Comparison of ENCODE assay signal across 29 mouse cellular contexts in genomic region chr11:112916923-112917322, GRCm38 (mm10).
"Had no signal": no experiment of that assay in that cellular context is flagged by ENCODE, and none has a peak within 500 bp of the region (broad histone marks: within the 10 kb centered on the region; RNA-seq: fewer than 3 reads in every experiment).

No protein-coding gene starts in this region.

- ATAC-seq: forebrain, embryonic 13.5 days; forebrain, embryonic 14.5 days; forebrain, embryonic 15.5 days; forebrain, embryonic 16.5 days; forebrain, postnatal 0 days had no signal

- H3K27me3 ChIP-seq: embryonic facial prominence, embryonic 13.5 days; embryonic facial prominence, embryonic 15.5 days; forebrain, embryonic 12.5 days; forebrain, embryonic 13.5 days; forebrain, embryonic 15.5 days had no signal

- H3K36me3 ChIP-seq: embryonic facial prominence, embryonic 10.5 days; embryonic facial prominence, embryonic 12.5 days; embryonic facial prominence, embryonic 13.5 days; embryonic facial prominence, embryonic 15.5 days; forebrain, embryonic 10.5 days; forebrain, embryonic 12.5 days; forebrain, embryonic 15.5 days; heart, embryonic 10.5 days had no signal

- H3K9ac ChIP-seq: embryonic facial prominence, embryonic 12.5 days; embryonic facial prominence, embryonic 13.5 days; embryonic facial prominence, embryonic 15.5 days; forebrain, embryonic 12.5 days; forebrain, embryonic 13.5 days; forebrain, embryonic 15.5 days; forebrain, postnatal 0 days had no signal

- H3K4me3 ChIP-seq: embryonic facial prominence, embryonic 10.5 days; embryonic facial prominence, embryonic 12.5 days; embryonic facial prominence, embryonic 13.5 days; embryonic facial prominence, embryonic 15.5 days; erythroblast, embryonic 14.5 days; forebrain, embryonic 10.5 days; forebrain, embryonic 12.5 days; forebrain, embryonic 13.5 days; forebrain, embryonic 15.5 days; gastrocnemius, adult 2 months; heart, adult 2 months; heart, embryonic 10.5 days had no signal

- H3K9me3 ChIP-seq: embryonic facial prominence, embryonic 10.5 days; embryonic facial prominence, embryonic 12.5 days; embryonic facial prominence, embryonic 13.5 days; embryonic facial prominence, embryonic 15.5 days; forebrain, embryonic 10.5 days; forebrain, embryonic 12.5 days; forebrain, embryonic 13.5 days; forebrain, embryonic 15.5 days; heart, embryonic 10.5 days had no signal

- H3K27ac ChIP-seq: embryonic facial prominence, embryonic 10.5 days; embryonic facial prominence, embryonic 12.5 days; embryonic facial prominence, embryonic 13.5 days; embryonic facial prominence, embryonic 15.5 days; forebrain, embryonic 10.5 days; forebrain, embryonic 12.5 days; forebrain, embryonic 13.5 days; forebrain, embryonic 15.5 days; gastrocnemius, adult 2 months; heart, adult 2 months; heart, embryonic 10.5 days had no signal

- H3K4me1 ChIP-seq: embryonic facial prominence, embryonic 10.5 days; embryonic facial prominence, embryonic 12.5 days; embryonic facial prominence, embryonic 13.5 days; embryonic facial prominence, embryonic 15.5 days; forebrain, embryonic 12.5 days; forebrain, embryonic 13.5 days; forebrain, embryonic 15.5 days; heart, embryonic 10.5 days had no signal

- DNase-seq: cerebellum, adult 8-10 months; cerebellum, adult 9-10 months; cerebellum, adult 9-11 months; cerebellum, postnatal 10 days; cerebellum, postnatal 14 days; cerebellum, postnatal 25 days; cerebellum, postnatal 36 days; embryo, embryonic 11 days; forebrain, postnatal 0 days; gastrocnemius, adult 2 months; gastrocnemius, postnatal 10 days; gastrocnemius, postnatal 14 days; gastrocnemius, postnatal 25 days; gastrocnemius, postnatal 36 days; heart, adult 11 months; heart, adult 18-20 months; heart, adult 2 months had no signal

- H3K4me2 ChIP-seq: embryonic facial prominence, embryonic 12.5 days; embryonic facial prominence, embryonic 13.5 days; embryonic facial prominence, embryonic 15.5 days; forebrain, embryonic 12.5 days; forebrain, embryonic 13.5 days; forebrain, embryonic 15.5 days had no signal
